In genomic region chr2:35928133-35928532, GRCm38 (mm10) we compare ENCODE assay signal across 9 mouse cellular contexts. TPM values are rescaled to one million over a fixed set of nuclear protein-coding genes. Genes with fewer than 3 reads are reported as not detected.
A peak's percentile ranks its signal among the peaks of the same experiment; 100 is the strongest.
DNase-seq lines count a peak whose midpoint lies in the region; ATAC-seq lines count a peak whose summit lies in the region.
"Had no signal": no experiment of that assay in that cellular context is flagged by ENCODE, and none has a peak within 500 bp of the region (broad histone marks: within the 10 kb centered on the region; RNA-seq: fewer than 3 reads in every experiment).

No protein-coding gene starts in this region.

- H3K9ac ChIP-seq in limb, embryonic 13.5 days: no peak overlapping the region
- no peak overlapping the region for H3K9ac ChIP-seq in intestine, embryonic 15.5 days
- H3K9ac ChIP-seq: liver, embryonic 14.5 days had no signal

- H3K9me3 ChIP-seq in limb, embryonic 13.5 days: no peaks in the 10 kb centered on the region
- H3K9me3 ChIP-seq in limb, embryonic 10.5 days (replicated peaks): no peaks in the 10 kb centered on the region
- no peaks in the 10 kb centered on the region for H3K9me3 ChIP-seq in intestine, embryonic 15.5 days

- no peak for DNase-seq in limb, embryonic 10.5 days (ENCODE audit: low spot score)
- peak; percentile 39 to 58 for DNase-seq in heart, adult 18-20 months
- DNase-seq in layer of hippocampus, adult 9-10 months (ENCODE audit: low spot score): peak; percentile 21
- DNase-seq in right cerebral cortex, postnatal 25 days: peak; percentile 23
- DNase-seq in thymus, postnatal 4 days: no peak

- H3K4me3 ChIP-seq in limb, embryonic 13.5 days: no peak overlapping the region
- H3K4me3 ChIP-seq in limb, embryonic 10.5 days: no peak overlapping the region
- no peak overlapping the region for H3K4me3 ChIP-seq in intestine, embryonic 15.5 days (replicated peaks)

- peak; percentile 77 for ATAC-seq in limb, embryonic 13.5 days (ENCODE audit: low FRiP score, low read depth)
- ATAC-seq in intestine, embryonic 15.5 days: no peak
- ATAC-seq in megakaryocyte-erythroid progenitor cell, adult 5-6 weeks (replicated peaks; ENCODE audit: low FRiP score, low TSS enrichment, poor library complexity, severe bottlenecking): no peak

- no peaks in the 10 kb centered on the region for H3K27me3 ChIP-seq in limb, embryonic 13.5 days
- no peaks in the 10 kb centered on the region for H3K27me3 ChIP-seq in limb, embryonic 10.5 days (ENCODE audit: low read depth, poor library complexity, severe bottlenecking)
- H3K27me3 ChIP-seq in intestine, embryonic 15.5 days (replicated peaks): no peaks in the 10 kb centered on the region

- no peaks in the 10 kb centered on the region for H3K4me1 ChIP-seq in limb, embryonic 13.5 days
- no peaks in the 10 kb centered on the region for H3K4me1 ChIP-seq in limb, embryonic 10.5 days
- no peaks in the 10 kb centered on the region for H3K4me1 ChIP-seq in intestine, embryonic 15.5 days (replicated peaks)

- no peaks in the 10 kb centered on the region for H3K36me3 ChIP-seq in limb, embryonic 13.5 days
- no peaks in the 10 kb centered on the region for H3K36me3 ChIP-seq in limb, embryonic 10.5 days
- no peaks in the 10 kb centered on the region for H3K36me3 ChIP-seq in intestine, embryonic 15.5 days

- H3K4me2 ChIP-seq in limb, embryonic 13.5 days (replicated peaks): no peak overlapping the region
- no peak overlapping the region for H3K4me2 ChIP-seq in intestine, embryonic 15.5 days (replicated peaks)

- 65% methylated on average over 6 of the region's 6 CpGs for WGBS in limb, embryonic 13.5 days
- 81% methylated on average over 6 of the region's 6 CpGs for WGBS in limb, embryonic 10.5 days
- WGBS in intestine, embryonic 15.5 days: 59% methylated on average over 6 of the region's 6 CpGs

- no peak overlapping the region for H3K27ac ChIP-seq in limb, embryonic 13.5 days
- no peak overlapping the region for H3K27ac ChIP-seq in limb, embryonic 10.5 days
- H3K27ac ChIP-seq in intestine, embryonic 15.5 days: no peak overlapping the region
- H3K27ac ChIP-seq: liver, embryonic 14.5 days had no signal

RNA-seq across cellular contexts. Expression of gene Ttll11, which starts 51.6 kb away (rescaled TPM):
- 0.85 and 1.0 TPM in 2 replicates for polyA plus RNA-seq in limb, embryonic 13.5 days (2015; fragmentation: Nextera tagmentation; extraction: Ambion mirVana)
- 0.65 TPM in 2 replicates for polyA plus RNA-seq in limb, embryonic 10.5 days (2016; fragmentation: Nextera tagmentation; extraction: Ambion mirVana)
- 1 to 10 TPM; 1.1 to 1.9 TPM for total RNA-seq in heart, adult 18-20 months (2021)
- 0.67 and 0.73 TPM in 2 replicates for polyA plus RNA-seq in intestine, embryonic 15.5 days (2015; fragmentation: Nextera tagmentation; extraction: Ambion mirVana)
- total RNA-seq in megakaryocyte-erythroid progenitor cell, adult 5-6 weeks (2014; fragmentation: Nextera tagmentation): 0.55 TPM in 1 of 2 replicates, not detected in the other
- 0.15 and 0.23 TPM in 2 replicates for total RNA-seq in megakaryocyte-erythroid progenitor cell, adult 5-6 weeks (2017)

Comparison
In these comparisons a context has a peak if more than half of its experiments do, and no peak if none do; other contexts are left out.
1. DNase-seq: peak in heart, adult 18-20 months (2 of 2), layer of hippocampus, adult 9-10 months (single experiment) and right cerebral cortex, postnatal 25 days (single experiment); none in limb, embryonic 10.5 days (single experiment) and thymus, postnatal 4 days (single experiment).